Mouse (Mus musculus) brain, embryonic 14.5 days (tissue): ENCODE data around the gene Adssl1. TPM values are rescaled to one million over a fixed set of nuclear protein-coding genes. Genes with fewer than 3 reads are reported as not detected.
A peak's percentile ranks its signal among the peaks of the same experiment; 100 is the strongest.

ENCODE experiments used
- DNase-seq: peaks from one replicate; pipeline ENCODE4 v3.0.0-alpha.2; 2011; ENCODE audit warnings: low read depth
- CTCF ChIP-seq: fragments of 200-500 bp; IDR thresholded peaks from 2 replicates; pipeline ENCODE4 v1.5.1; 2012; ENCODE audit warnings: inconsistent platforms, mild to moderate bottlenecking, moderate library complexity, borderline replicate concordance; ENCODE audit not compliant: insufficient read depth, insufficient read length; ENCODE audit errors: extremely low read depth
- POLR2A ChIP-seq: fragments of 200-500 bp; IDR thresholded peaks from 2 replicates; pipeline ENCODE4 v1.6.1; 2012; ENCODE audit warnings: mild to moderate bottlenecking, inconsistent platforms, borderline replicate concordance; ENCODE audit not compliant: poor library complexity, insufficient read depth, insufficient read length, severe bottlenecking; ENCODE audit errors: extremely low read depth
- polyA plus RNA-seq: library from polyadenylated mRNA; depleted of rRNA; stranded (reverse); fragments of >200 nt; gene quantifications from 2 replicates; pipeline ENCODE4 v1.2.3, GENCODE M21; 2012; rRNA removed

The Adssl1 gene
- polyA plus RNA-seq, 1 experiment: 4.4 TPM

GRCm38 (mm10) chr12:112675245-112676035, 55.6 kb downstream of the Adssl1 start:
- no peak for TF ChIP-seq POLR2A
- peak; percentile 90 for TF ChIP-seq CTCF
- peak; percentile 93 for DNase-seq

GRCm38 (mm10) chr12:112677076-112677475, 57.2 kb downstream of the Adssl1 start:
- TF ChIP-seq CTCF (no peak), POLR2A (no peak)
- no peak for DNase-seq

- TF ChIP-seq CTCF: no peak
- TF ChIP-seq POLR2A: no peak
Measured at GRCm38 (mm10) chr12:112677943-112678554, 58.2 kb downstream of the Adssl1 start.

GRCm38 (mm10) chr12:112678555-112679026, 58.7 kb downstream of the Adssl1 start, which contains the start of gene Zbtb42:
Gene Zbtb42, plus strand, starts transcription at chr12:112678828.
- peak; percentile 65 for DNase-seq
- TF ChIP-seq CTCF (no peak), POLR2A (no peak)

More at GRCm38 (mm10) chr12:112677943-112678554, 58.2 kb downstream of the Adssl1 start:
- peak; percentile 24 for DNase-seq

- DNase-seq: peak; percentile 53
- TF ChIP-seq CTCF (no peak), POLR2A (no peak)
Measured at GRCm38 (mm10) chr12:112679027-112679996, 59.5 kb downstream of the Adssl1 start.

GRCm38 (mm10) chr12:112683351-112683750, 63.5 kb downstream of the Adssl1 start:
- TF ChIP-seq POLR2A (no peak), CTCF (no peak)
- DNase-seq: no peak

- no peak for DNase-seq
- no peak for TF ChIP-seq CTCF
Measured at GRCm38 (mm10) chr12:112688458-112688857, 68.6 kb downstream of the Adssl1 start.

Other genes with a start within 250 kb of the Adssl1 start
- gene A530016L24Rik, start 130.6 kb upstream of the Adssl1 start, polyA plus RNA-seq: 0.04 and 0.11 TPM in 2 replicates
- 56.0 and 57.2 TPM in 2 replicates for gene Tmem179, start 103.3 kb upstream of the Adssl1 start, polyA plus RNA-seq
- 7.8 and 8.4 TPM in 2 replicates for gene Inf2, start 31.3 kb upstream of the Adssl1 start, polyA plus RNA-seq
- 57.4 and 98.6 TPM in 2 replicates for gene Siva1, start 24.6 kb downstream of the Adssl1 start, polyA plus RNA-seq
- gene Akt1, start 54.8 kb downstream of the Adssl1 start, polyA plus RNA-seq: 303 and 319 TPM in 2 replicates
- 2.6 and 5.0 TPM in 2 replicates for gene Zbtb42, start 58.8 kb downstream of the Adssl1 start, polyA plus RNA-seq
- 48.8 and 82.9 TPM in 2 replicates for gene Cep170b, start 100.4 kb downstream of the Adssl1 start, polyA plus RNA-seq
- 6.5 and 6.8 TPM in 2 replicates for gene Pld4, start 140.6 kb downstream of the Adssl1 start, polyA plus RNA-seq
- 1.1 and 1.6 TPM in 2 replicates for gene Ahnak2, start 182.6 kb downstream of the Adssl1 start, polyA plus RNA-seq
- gene Clba1, start 188.9 kb downstream of the Adssl1 start, polyA plus RNA-seq: 13.6 and 14.7 TPM in 2 replicates
- gene Cdca4, start 209.4 kb downstream of the Adssl1 start, polyA plus RNA-seq: 42.3 and 71.4 TPM in 2 replicates
- gene Gpr132, start 248.2 kb downstream of the Adssl1 start, polyA plus RNA-seq: 0.05 and 0.07 TPM in 2 replicates